Mouse (Mus musculus) heart, adult 2 months (tissue): ENCODE data around the gene Cxcr5.

Experiments
- CTCF ChIP-seq: fragments of 200-600 bp; IDR thresholded peaks from 2 replicates; pipeline ENCODE4 v1.8.1; 2022; ENCODE audit warnings: antibody characterized with exemption, mild to moderate bottlenecking, moderate library complexity
- EP300 ChIP-seq: fragments of 200-500 bp; IDR thresholded peaks from 2 replicates; pipeline ENCODE4 v1.6.1; 2011; ENCODE audit warnings: low read depth, low read length, control low read depth; ENCODE audit not compliant: insufficient read depth

DNA sequence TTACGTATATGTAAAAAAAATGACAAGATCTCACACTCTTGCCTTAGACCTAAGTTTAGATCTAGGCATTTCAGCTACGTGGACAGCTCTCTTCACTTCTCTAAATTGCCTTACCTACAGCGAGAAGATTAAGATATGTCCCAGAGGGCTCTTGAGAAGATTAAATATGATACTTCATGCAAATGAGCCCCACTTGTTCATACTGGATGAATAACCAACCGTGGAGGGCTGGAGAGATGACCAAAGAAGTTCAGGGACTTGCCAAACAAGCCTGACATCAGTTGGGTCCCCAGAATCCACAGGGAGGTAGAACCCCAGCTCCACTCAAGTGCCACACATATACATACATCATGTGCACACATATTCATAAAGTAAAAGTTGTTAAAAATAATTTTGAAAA, 11.6 kb upstream of the Cxcr5 start:
- no peak for TF ChIP-seq CTCF
- no peak for TF ChIP-seq EP300
